Mouse (Mus musculus) liver, embryonic 11.5 days (tissue): ENCODE results near the gene Itprip. TPM values are rescaled to one million over a fixed set of nuclear protein-coding genes. Genes with fewer than 3 reads are reported as not detected.

Experiments
- ATAC-seq: fragments of 200-750 bp; cut with Nextera tagmentation; replicated peaks from 2 replicates; pipeline ENCODE4 v1.8.0; 2017; ENCODE audit warnings: moderate number of reproducible peaks, mild to moderate bottlenecking, moderate TSS enrichment, moderate library complexity; ENCODE audit not compliant: low FRiP score
- DNase-seq: peaks from one replicate; pipeline ENCODE4 v3.0.0-alpha.2; 2017; ENCODE audit warnings: low spot score
- H3K27ac ChIP-seq: fragments of 300-500 bp; sonication (generic); 2 replicates; pipeline ENCODE4 v1.5.1; 2014; ENCODE audit warnings: mild to moderate bottlenecking, low read depth, low read length, control low read depth
- H3K27me3 ChIP-seq: fragments of 300-500 bp; sonication (generic); replicated peaks from 2 replicates; pipeline ENCODE4 v1.6.1; 2014; ENCODE audit warnings: low read length, mixed read lengths; ENCODE audit not compliant: control insufficient read depth, insufficient read depth
- H3K36me3 ChIP-seq: fragments of 300-500 bp; sonication (generic); 2 replicates; pipeline ENCODE4 v1.6.1; 2014; ENCODE audit warnings: mild to moderate bottlenecking, low read length, moderate library complexity, mixed read lengths; ENCODE audit not compliant: control insufficient read depth, insufficient read depth
- H3K4me1 ChIP-seq: fragments of 300-500 bp; sonication (generic); replicated peaks from 2 replicates; pipeline ENCODE4 v1.6.1; 2014; ENCODE audit warnings: low read length, mixed read lengths; ENCODE audit not compliant: control insufficient read depth, insufficient read depth
- H3K4me2 ChIP-seq: fragments of 300-500 bp; sonication (generic); 2 replicates; pipeline ENCODE4 v1.6.1; 2014; ENCODE audit warnings: mild to moderate bottlenecking, control low read depth, moderate library complexity
- H3K4me3 ChIP-seq: fragments of 300-500 bp; sonication (generic); 2 replicates; pipeline ENCODE4 v1.5.1; 2014; ENCODE audit warnings: low read depth, low read length, control low read depth
- H3K9ac ChIP-seq: fragments of 300-500 bp; sonication (generic); 2 replicates; pipeline ENCODE4 v1.6.1; 2014; ENCODE audit warnings: low read depth, low read length, control low read depth
- H3K9me3 ChIP-seq: fragments of 300-500 bp; sonication (generic); 2 replicates; pipeline ENCODE4 v1.6.1; 2016; ENCODE audit warnings: low read length, inconsistent platforms, mixed read lengths; ENCODE audit not compliant: control insufficient read depth
- WGBS: fragments of 180-500 bp; shearing (Covaris S2); extraction: QIAGEN DNeasy Blood & Tissue Kit; methylation state at CpG from one replicate; pipeline ENCODE4 v1.1.7; 2014; 5-methylcytosine and 5-hydroxymethylcytosine counted together
- polyA plus RNA-seq: library from polyadenylated mRNA; unstranded; fragments of >200 nt; fragmentation: Nextera tagmentation; extraction: Ambion mirVana; gene quantifications from 2 replicates; pipeline ENCODE4 v1.2.1, GENCODE M21; 2014

Gene Itprip
- polyA plus RNA-seq, 1 experiment from 2014 or later: 9.8 TPM

- H3K4me3 ChIP-seq: peak overlapping the region; percentile 20; the same call in 1 of the 2 replicates
- H3K4me1 ChIP-seq: peaks cover 23% of the 10 kb centered on the region
- no peaks in the 10 kb centered on the region for H3K27me3 ChIP-seq
- H3K4me2 ChIP-seq: peak overlapping the region; percentile 51
- WGBS: 20% methylated on average over 10 of the region's 10 CpGs
- no peak for DNase-seq
- no peak overlapping the region for H3K27ac ChIP-seq
- no peak overlapping the region for H3K9ac ChIP-seq
- 0 out of 2 replicates have a peak, but pooled peaks have one; percentile 26 for ATAC-seq
- H3K36me3 ChIP-seq: no peaks in the 10 kb centered on the region; the same call in none of the 2 replicates
- no peaks in the 10 kb centered on the region for H3K9me3 ChIP-seq
These were observed 9.5 kb downstream of the Itprip start for GRCm38 (mm10) chr19:47909387-47910116.

- no peak overlapping the region for H3K9ac ChIP-seq
- DNase-seq (no peak), ATAC-seq (no peak)
- H3K9me3 ChIP-seq: no peaks in the 10 kb centered on the region
- H3K4me3 ChIP-seq: no peak overlapping the region
- no peaks in the 10 kb centered on the region; the same call in none of the 2 replicates for H3K36me3 ChIP-seq
- peaks cover 23% of the 10 kb centered on the region for H3K4me1 ChIP-seq
- no peaks in the 10 kb centered on the region for H3K27me3 ChIP-seq
- peak overlapping the region; percentile 27 for H3K4me2 ChIP-seq
- 51% methylated on average over 6 of the region's 6 CpGs for WGBS
- no peak overlapping the region for H3K27ac ChIP-seq
These were observed 10.1 kb downstream of the Itprip start for GRCm38 (mm10) chr19:47908961-47909371.

GRCm38 (mm10) chr19:47907596-47907995, 11.5 kb downstream of the Itprip start:
- WGBS: 89% methylated on average over 9 of the region's 9 CpGs
- Histone ChIP-seq H3K27ac (peak overlapping the region; percentile 19; the same call in 1 of the 2 replicates), H3K27me3 (no peaks in the 10 kb centered on the region), H3K9me3 (no peaks in the 10 kb centered on the region), H3K9ac (no peak overlapping the region), H3K4me3 (no peak overlapping the region), H3K4me2 (no peak overlapping the region), H3K36me3 (no peaks in the 10 kb centered on the region; the same call in 1 of the 2 replicates), H3K4me1 (peaks cover 25% of the 10 kb centered on the region)
- no peak for ATAC-seq
- no peak for DNase-seq

GRCm38 (mm10) chr19:47905603-47906002, 13.5 kb downstream of the Itprip start:
- Histone ChIP-seq H3K27me3 (no peaks in the 10 kb centered on the region), H3K4me3 (no peak overlapping the region), H3K27ac (no peak overlapping the region), H3K4me2 (no peak overlapping the region), H3K9me3 (no peaks in the 10 kb centered on the region), H3K9ac (no peak overlapping the region), H3K36me3 (no peaks in the 10 kb centered on the region; the same call in 1 of the 2 replicates), H3K4me1 (peaks cover 24% of the 10 kb centered on the region)
- DNase-seq (no peak), ATAC-seq (no peak)
- 77% methylated on average over 5 of the region's 5 CpGs for WGBS

- H3K9me3 ChIP-seq: no peaks in the 10 kb centered on the region
- ATAC-seq (no peak), DNase-seq (no peak)
- H3K27ac ChIP-seq: no peak overlapping the region; the same call in 1 of the 2 replicates
- H3K4me1 ChIP-seq: peaks cover 19% of the 10 kb centered on the region
- no peaks in the 10 kb centered on the region; the same call in 1 of the 2 replicates for H3K36me3 ChIP-seq
- H3K27me3 ChIP-seq: no peaks in the 10 kb centered on the region
- H3K9ac ChIP-seq: no peak overlapping the region
- H3K4me2 ChIP-seq: no peak overlapping the region
- H3K4me3 ChIP-seq: no peak overlapping the region
- WGBS: 65% methylated on average over 4 of the region's 4 CpGs
These were observed 14.0 kb downstream of the Itprip start for GRCm38 (mm10) chr19:47905081-47905480.

GRCm38 (mm10) chr19:47903679-47904078, 15.4 kb downstream of the Itprip start:
- WGBS: 77% methylated on average over 4 of the region's 4 CpGs
- Histone ChIP-seq H3K4me2 (no peak overlapping the region), H3K36me3 (no peaks in the 10 kb centered on the region; the same call in 1 of the 2 replicates), H3K9ac (no peak overlapping the region), H3K27ac (no peak overlapping the region), H3K4me1 (peaks cover 13% of the 10 kb centered on the region), H3K9me3 (no peaks in the 10 kb centered on the region), H3K4me3 (no peak overlapping the region), H3K27me3 (no peaks in the 10 kb centered on the region)
- no peak for ATAC-seq
- no peak for DNase-seq

- no peaks in the 10 kb centered on the region for H3K27me3 ChIP-seq
- H3K4me2 ChIP-seq: no peak overlapping the region
- no peak overlapping the region for H3K27ac ChIP-seq
- no peak for ATAC-seq
- DNase-seq: no peak
- WGBS: 74% methylated on average over 13 of the region's 13 CpGs
- no peak overlapping the region for H3K4me3 ChIP-seq
- H3K4me1 ChIP-seq: peaks cover 18% of the 10 kb centered on the region
- H3K9me3 ChIP-seq: no peaks in the 10 kb centered on the region
- H3K9ac ChIP-seq: no peak overlapping the region
- H3K36me3 ChIP-seq: peaks cover 1% of the 10 kb centered on the region; the same call in 1 of the 2 replicates
These were observed 16.5 kb downstream of the Itprip start for GRCm38 (mm10) chr19:47902316-47903201.

- Histone ChIP-seq H3K4me1 (peaks cover 18% of the 10 kb centered on the region), H3K4me2 (no peak overlapping the region), H3K36me3 (peaks cover 16% of the 10 kb centered on the region; the same call in 1 of the 2 replicates), H3K4me3 (no peak overlapping the region), H3K27me3 (no peaks in the 10 kb centered on the region), H3K27ac (no peak overlapping the region), H3K9me3 (no peaks in the 10 kb centered on the region), H3K9ac (no peak overlapping the region)
- DNase-seq (no peak), ATAC-seq (no peak)
- WGBS: 71% methylated on average over 10 of the region's 10 CpGs
These were observed 18.5 kb downstream of the Itprip start for GRCm38 (mm10) chr19:47900558-47900957.
